Mouse (Mus musculus): ENCODE data around the gene Tk2. TPM values are rescaled to one million over a fixed set of nuclear protein-coding genes. Genes with fewer than 3 reads are reported as not detected.

Tk2 gene
- polyA plus RNA-seq, 1 experiment from 2014 or later, result 19.4 TPM

DNA sequence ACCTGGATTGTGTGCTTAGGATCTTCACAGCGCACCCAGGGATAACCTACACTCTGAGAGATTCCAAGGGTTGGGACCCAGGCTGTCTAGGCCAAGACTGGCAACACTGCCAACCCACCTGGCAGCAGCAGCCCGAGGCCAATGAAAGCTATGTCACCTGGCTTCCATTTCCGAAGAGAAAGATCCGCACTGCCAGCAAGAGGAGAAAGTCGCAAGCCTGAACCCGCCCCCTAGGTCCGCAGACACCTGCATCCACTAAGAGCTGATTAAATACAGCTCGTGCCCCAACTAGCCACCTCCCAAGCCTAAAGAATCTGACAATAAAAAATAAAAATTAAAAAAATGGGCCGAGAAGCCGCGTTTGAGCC, 466 bp downstream of the Tk2 start:
- Histone ChIP-seq H3K9me3 (no peaks in the 10 kb centered on the region), H3K4me3 (peak overlapping the region; percentile 84), H3K4me1 (peaks cover 23% of the 10 kb centered on the region), H3K4me2 (replicated peaks) (peak overlapping the region; percentile 83), H3K27me3 (no peaks in the 10 kb centered on the region), H3K27ac (peak overlapping the region; percentile 33; the same call in 1 of the 2 replicates), H3K9ac (peak overlapping the region; percentile 83), H3K36me3 (peaks cover 14% of the 10 kb centered on the region)
- 4% methylated on average over 11 of the region's 11 CpGs for WGBS
- no peak for ATAC-seq (ENCODE audit: low FRiP score, low read depth)

DNA sequence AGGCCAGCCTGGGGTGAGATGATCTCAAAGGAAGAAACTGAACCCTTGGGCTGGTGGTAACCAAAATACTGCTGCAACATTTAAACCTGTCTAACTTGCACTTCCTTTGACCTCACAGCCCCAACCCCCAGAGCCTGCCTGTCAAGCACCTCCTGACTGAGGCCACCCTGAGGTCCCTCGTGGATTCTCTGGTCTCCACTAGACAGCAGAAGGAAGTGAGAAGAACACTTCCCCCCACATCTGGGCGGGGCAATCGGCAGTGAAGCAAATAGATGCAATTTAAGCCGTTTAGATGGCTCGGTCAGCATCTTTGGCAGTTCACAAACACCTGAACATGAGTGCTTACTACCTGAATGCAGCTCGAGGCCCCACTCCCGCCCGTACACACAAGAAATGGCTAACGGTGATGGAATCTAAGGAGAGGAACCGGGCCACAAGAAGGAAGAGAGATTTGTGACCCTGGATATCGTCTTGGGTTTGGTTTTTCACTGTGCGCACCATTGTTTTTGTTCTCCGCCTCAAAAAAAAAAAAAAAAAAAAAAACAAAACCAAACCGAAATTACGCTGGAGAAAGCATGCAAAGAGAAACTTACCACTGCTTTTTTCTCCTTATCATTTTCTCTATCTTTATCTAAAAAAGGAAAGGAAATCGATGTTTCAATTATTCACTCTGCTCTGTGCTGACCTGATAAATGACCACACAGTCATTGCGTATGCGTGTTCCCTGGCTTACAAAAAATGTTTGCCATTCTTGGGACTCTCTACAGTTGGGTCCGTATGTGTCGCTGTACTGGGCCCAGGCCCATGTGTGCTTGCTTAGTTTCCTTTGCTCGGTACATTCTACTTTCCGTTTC, 1.1 kb downstream of the Tk2 start:
- no peak for ATAC-seq (ENCODE audit: low FRiP score, low read depth)
- Histone ChIP-seq H3K9ac (peak overlapping the region; percentile 83), H3K4me1 (peaks cover 23% of the 10 kb centered on the region), H3K27me3 (no peaks in the 10 kb centered on the region), H3K4me3 (peak overlapping the region; percentile 84), H3K4me2 (replicated peaks) (peak overlapping the region; percentile 83), H3K9me3 (no peaks in the 10 kb centered on the region), H3K36me3 (peaks cover 20% of the 10 kb centered on the region), H3K27ac (no peak overlapping the region)
- WGBS, result 71% methylated on average over 22 of the region's 22 CpGs

DNA sequence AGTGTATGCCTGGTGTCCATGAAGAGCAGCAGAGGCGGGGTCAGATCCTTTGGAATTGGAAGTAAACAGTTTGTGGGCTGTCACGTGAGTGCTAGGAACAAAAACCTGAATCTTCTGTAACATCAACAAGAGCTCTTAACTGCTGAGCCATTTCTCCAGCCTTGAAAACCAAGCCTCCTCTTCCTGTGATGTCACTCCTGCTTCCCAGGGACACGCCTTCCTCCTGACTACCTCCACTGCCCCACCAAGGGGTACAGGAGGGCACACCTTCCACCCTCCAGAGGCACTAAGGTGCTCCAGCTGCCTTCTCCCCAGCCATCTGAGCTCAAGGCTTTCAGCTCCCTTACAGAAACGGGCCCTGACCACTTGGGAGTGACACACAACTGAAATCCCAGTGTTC, 1.7 kb downstream of the Tk2 start:
- Histone ChIP-seq H3K9ac (no peak overlapping the region), H3K9me3 (no peaks in the 10 kb centered on the region), H3K27ac (no peak overlapping the region), H3K27me3 (no peaks in the 10 kb centered on the region), H3K4me1 (peaks cover 16% of the 10 kb centered on the region), H3K36me3 (peaks cover 26% of the 10 kb centered on the region), H3K4me3 (no peak overlapping the region), H3K4me2 (replicated peaks) (no peak overlapping the region)
- WGBS, result 81% methylated on average over 4 of the region's 4 CpGs
- ATAC-seq (ENCODE audit: low FRiP score, low read depth), result no peak

DNA sequence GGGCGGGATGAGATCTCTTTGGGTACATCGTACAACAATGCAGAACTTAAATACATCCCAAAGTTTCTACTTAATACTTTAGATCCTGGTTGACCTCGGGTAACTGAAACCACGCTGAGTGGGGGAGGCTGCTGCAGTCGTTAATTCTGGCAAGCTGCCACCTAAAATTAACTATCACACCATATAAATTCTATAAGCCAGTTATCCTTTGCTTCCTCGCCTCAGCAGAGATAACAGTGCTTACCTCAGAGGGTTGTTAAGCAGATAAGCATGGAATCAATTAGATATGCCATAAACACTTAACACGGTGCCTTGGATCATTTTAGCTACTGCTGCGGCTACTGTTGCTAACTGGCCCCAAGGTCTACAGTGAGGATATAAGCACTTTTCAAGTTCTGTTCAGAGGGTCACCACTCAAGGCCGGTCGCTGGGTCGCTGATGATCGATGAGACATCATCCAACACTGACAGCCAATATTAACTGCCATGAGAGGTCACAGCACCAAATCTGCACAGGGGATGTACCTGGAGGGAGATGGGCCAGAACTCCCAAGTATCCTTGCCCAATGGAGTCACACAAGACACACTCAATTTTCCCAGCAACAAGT, 6.2 kb downstream of the Tk2 start:
- no peak overlapping the region for H3K4me3 ChIP-seq
- no peaks in the 10 kb centered on the region for H3K27me3 ChIP-seq
- WGBS, result 55% methylated on average over 12 of the region's 12 CpGs
- no peak overlapping the region for H3K4me2 ChIP-seq (replicated peaks)
- no peak for ATAC-seq (ENCODE audit: low FRiP score, low read depth)
- peaks cover 71% of the 10 kb centered on the region for H3K36me3 ChIP-seq
- H3K9ac ChIP-seq, result no peak overlapping the region
- peaks cover 5% of the 10 kb centered on the region for H3K4me1 ChIP-seq
- no peaks in the 10 kb centered on the region for H3K9me3 ChIP-seq
- H3K27ac ChIP-seq, result no peak overlapping the region

DNA sequence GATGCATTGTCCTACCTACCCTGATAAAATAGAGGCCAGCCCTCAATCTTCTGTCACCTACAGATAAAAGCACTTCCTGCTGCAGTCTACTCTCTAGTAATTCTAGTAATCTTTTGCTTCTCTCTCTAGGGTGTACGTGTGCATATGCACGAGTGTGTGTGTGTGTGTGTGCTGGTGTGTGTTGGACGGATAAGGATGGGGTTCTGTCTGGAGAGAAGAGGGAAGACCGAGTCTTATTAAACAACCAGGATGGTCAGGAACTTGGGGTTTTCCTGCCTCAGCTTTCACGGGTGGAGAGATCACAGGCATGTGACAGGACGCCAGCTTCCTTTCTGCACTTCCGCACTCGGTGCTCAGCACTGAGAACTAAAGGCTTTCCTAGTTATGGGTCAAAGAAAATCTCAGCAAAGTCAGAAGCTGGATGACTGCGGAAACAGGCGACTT, 8.9 kb downstream of the Tk2 start:
- Histone ChIP-seq H3K36me3 (peaks cover 95% of the 10 kb centered on the region), H3K27me3 (no peaks in the 10 kb centered on the region), H3K4me3 (no peak overlapping the region), H3K4me2 (replicated peaks) (no peak overlapping the region), H3K27ac (no peak overlapping the region), H3K9ac (no peak overlapping the region), H3K9me3 (no peaks in the 10 kb centered on the region), H3K4me1 (no peaks in the 10 kb centered on the region)
- WGBS, result 85% methylated on average over 10 of the region's 10 CpGs
- no peak for ATAC-seq (ENCODE audit: low FRiP score, low read depth)

DNA sequence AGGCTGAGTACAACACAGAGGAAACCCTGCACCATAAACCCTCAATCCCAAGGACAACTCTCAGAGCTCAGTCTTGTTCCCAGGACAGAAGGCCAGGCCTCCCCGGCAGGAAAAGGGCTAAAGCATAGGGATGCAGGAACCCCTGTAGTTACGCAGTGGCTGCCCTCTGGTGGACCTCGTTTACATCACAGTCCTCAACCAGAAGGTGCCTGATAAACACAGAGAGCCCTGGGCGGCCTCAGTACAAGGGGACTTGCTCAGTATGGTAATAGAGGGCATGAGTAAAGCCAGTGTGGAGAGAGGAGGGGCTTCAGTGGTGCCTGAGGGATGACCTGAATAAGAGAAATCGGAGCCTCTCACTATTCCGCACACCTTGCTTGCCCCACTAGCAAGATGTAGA, 13.8 kb downstream of the Tk2 start:
- Histone ChIP-seq H3K36me3 (peaks cover 99% of the 10 kb centered on the region), H3K4me1 (no peaks in the 10 kb centered on the region), H3K27me3 (no peaks in the 10 kb centered on the region), H3K27ac (no peak overlapping the region), H3K4me3 (no peak overlapping the region), H3K9ac (no peak overlapping the region), H3K9me3 (0 out of 2 replicates have a peak, but pooled peaks cover 3% of the 10 kb centered on the region), H3K4me2 (replicated peaks) (no peak overlapping the region)
- 0 out of 2 replicates have a peak, but pooled peaks have one; percentile 52 for ATAC-seq (ENCODE audit: low FRiP score, low read depth)
- 46% methylated on average over 6 of the region's 6 CpGs for WGBS

DNA sequence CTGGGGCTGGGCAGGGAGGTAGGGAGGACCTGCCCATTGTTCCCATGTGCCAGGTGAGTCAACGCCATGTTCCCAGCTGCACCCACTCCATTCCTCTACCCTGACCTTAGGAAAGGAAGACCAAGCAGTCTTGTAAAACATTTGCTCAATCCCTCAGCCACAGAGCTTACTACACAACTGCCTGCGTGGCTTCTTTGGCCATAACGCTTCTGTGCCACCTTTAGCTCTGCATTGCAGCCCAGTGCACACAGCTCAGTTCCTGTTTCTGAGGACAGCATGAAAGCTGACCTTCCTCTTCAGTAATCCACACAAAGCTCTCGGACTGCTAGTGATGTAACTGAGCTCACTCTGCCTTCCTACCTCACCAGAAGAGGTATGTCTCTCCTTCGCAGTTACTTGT, 15.4 kb downstream of the Tk2 start:
- H3K36me3 ChIP-seq, result peaks cover 97% of the 10 kb centered on the region

DNA sequence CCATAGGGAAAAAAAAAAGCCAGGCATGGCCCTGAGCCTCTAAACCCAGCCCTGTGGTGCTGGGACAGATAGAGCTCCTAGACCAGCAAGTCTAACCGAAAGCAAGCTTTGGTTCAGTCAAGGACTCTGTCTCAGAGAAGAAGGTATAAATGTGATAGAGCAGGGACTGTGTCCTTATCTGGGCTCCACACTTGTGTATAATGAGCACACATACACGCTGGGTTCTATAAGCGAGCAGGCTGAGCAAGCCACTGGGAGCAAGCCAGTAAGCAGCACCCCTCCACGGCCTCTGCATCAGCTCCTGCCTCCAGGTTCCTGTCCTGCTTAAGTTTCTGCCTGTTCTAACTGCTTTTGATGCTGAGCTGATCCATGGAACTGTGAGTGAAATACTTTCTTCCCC, 16.3 kb downstream of the Tk2 start:
- Histone ChIP-seq H3K4me1 (no peaks in the 10 kb centered on the region), H3K27ac (no peak overlapping the region), H3K27me3 (no peaks in the 10 kb centered on the region), H3K9me3 (0 out of 2 replicates have a peak, but pooled peaks cover 3% of the 10 kb centered on the region), H3K36me3 (peaks cover 97% of the 10 kb centered on the region), H3K9ac (no peak overlapping the region), H3K4me2 (replicated peaks) (no peak overlapping the region), H3K4me3 (no peak overlapping the region)
- 94% methylated on average over 4 of the region's 4 CpGs for WGBS
- no peak for ATAC-seq (ENCODE audit: low FRiP score, low read depth)

More for the DNA sequence above, 15.4 kb downstream of the Tk2 start:
- Histone ChIP-seq H3K9me3 (0 out of 2 replicates have a peak, but pooled peaks cover 3% of the 10 kb centered on the region), H3K27me3 (no peaks in the 10 kb centered on the region), H3K4me1 (no peaks in the 10 kb centered on the region), H3K4me3 (no peak overlapping the region), H3K27ac (no peak overlapping the region), H3K9ac (no peak overlapping the region), H3K4me2 (replicated peaks) (no peak overlapping the region)
- WGBS, result 95% methylated on average over 5 of the region's 5 CpGs
- ATAC-seq (ENCODE audit: low FRiP score, low read depth), result no peak

DNA sequence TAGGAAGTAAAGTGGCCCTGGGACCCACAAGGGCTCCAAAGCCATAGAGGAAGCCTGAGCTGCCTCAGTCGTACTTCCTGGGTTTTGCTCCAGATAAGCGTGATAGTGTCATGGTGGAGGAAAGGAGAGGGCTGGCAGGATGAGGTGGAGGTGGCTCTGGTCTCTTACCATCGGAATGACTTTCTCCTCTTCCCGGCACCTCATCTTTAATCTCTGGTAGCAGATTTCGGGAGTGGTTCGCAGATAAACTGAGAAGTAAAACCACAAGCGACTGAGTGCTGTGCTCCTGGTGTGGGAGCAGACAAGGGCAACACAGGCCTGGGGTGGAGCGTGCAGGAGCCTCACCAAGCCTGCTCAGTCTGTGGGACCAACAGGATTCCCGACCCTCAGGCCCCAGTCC, 18.0 kb downstream of the Tk2 start:
- no peak overlapping the region for H3K9ac ChIP-seq
- ATAC-seq (ENCODE audit: low FRiP score, low read depth), result no peak
- H3K27ac ChIP-seq, result no peak overlapping the region
- H3K4me2 ChIP-seq (replicated peaks), result no peak overlapping the region
- H3K27me3 ChIP-seq, result no peaks in the 10 kb centered on the region
- H3K4me1 ChIP-seq, result no peaks in the 10 kb centered on the region
- H3K9me3 ChIP-seq, result 0 out of 2 replicates have a peak, but pooled peaks cover 3% of the 10 kb centered on the region
- peaks cover 97% of the 10 kb centered on the region for H3K36me3 ChIP-seq
- H3K4me3 ChIP-seq, result no peak overlapping the region
- WGBS, result 89% methylated on average over 9 of the region's 9 CpGs

DNA sequence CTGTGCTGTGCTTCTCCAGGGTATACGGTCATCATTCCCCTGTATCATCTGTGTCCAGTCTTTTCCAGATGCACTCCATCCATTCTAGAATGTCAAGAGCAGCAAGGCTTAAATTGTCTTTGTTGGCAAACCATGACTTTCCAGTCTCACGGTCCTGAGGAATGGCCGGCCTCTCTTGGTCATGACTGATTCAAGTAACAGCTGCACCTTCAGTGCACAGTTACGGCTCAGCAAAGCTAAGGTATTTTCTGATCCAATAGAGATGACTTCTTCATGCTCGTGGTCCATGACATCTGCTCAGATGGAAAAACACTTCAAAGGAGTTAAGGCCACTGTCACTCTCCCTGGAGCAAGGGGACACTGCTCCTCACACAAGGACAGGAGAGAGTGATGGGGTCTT, 21.3 kb downstream of the Tk2 start:
- WGBS, result 91% methylated on average over 5 of the region's 5 CpGs
- Histone ChIP-seq H3K27ac (no peak overlapping the region), H3K27me3 (no peaks in the 10 kb centered on the region), H3K4me1 (no peaks in the 10 kb centered on the region), H3K9ac (no peak overlapping the region), H3K4me2 (replicated peaks) (no peak overlapping the region), H3K4me3 (no peak overlapping the region), H3K9me3 (peaks cover 11% of the 10 kb centered on the region; the same call in 1 of the 2 replicates), H3K36me3 (peaks cover 83% of the 10 kb centered on the region)
- no peak for ATAC-seq (ENCODE audit: low FRiP score, low read depth)

DNA sequence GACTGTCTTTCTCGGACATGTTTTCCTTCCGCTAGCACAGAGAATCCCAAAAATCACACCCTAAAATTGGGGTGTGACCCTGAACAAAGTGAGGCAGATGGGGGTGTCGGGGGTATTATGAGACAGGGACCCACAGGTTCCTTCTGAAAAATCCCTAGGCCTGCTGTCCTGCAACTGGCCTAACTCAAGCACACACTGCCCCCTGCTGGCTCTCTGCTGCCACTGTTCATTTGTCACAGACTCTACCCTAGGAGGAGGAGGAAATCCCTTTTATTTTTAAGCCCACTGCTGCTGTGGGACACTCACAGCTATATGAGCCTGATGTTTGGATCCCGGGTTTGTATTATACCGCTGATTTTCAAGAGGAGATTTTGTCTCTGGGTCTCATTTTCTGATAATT, 28.6 kb downstream of the Tk2 start:
- no peaks in the 10 kb centered on the region for H3K27me3 ChIP-seq
- H3K9me3 ChIP-seq, result peaks cover 11% of the 10 kb centered on the region; the same call in 1 of the 2 replicates
- no peak overlapping the region for H3K4me2 ChIP-seq (replicated peaks)
- no peak overlapping the region for H3K27ac ChIP-seq
- peaks cover 13% of the 10 kb centered on the region for H3K36me3 ChIP-seq
- no peaks in the 10 kb centered on the region for H3K4me1 ChIP-seq
- peak; percentile 52; the same call in 1 of the 2 replicates for ATAC-seq (ENCODE audit: low FRiP score, low read depth)
- 44% methylated on average over 5 of the region's 5 CpGs for WGBS
- no peak overlapping the region for H3K9ac ChIP-seq
- no peak overlapping the region for H3K4me3 ChIP-seq

DNA sequence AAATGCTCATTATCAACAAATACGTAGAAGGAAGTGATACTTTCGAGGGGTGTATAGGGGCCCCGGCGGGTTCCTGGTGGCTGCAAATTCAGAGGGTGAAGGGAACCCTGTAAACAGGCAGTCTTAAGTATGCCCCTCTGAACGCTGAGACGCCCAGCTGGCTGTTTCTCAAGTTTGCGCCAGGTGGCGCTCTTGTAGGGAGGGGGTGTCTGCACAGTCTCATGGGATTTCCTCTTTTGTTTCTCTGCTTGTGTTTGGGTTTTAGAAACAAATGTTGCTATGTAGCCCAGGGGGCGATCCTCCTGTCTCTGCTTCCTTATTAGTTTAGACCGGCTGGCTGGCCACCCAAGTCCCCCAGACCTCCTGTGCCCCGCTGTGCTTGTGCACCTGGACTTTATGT, 29.3 kb downstream of the Tk2 start:
- no peak overlapping the region for H3K4me2 ChIP-seq (replicated peaks)
- H3K36me3 ChIP-seq, result peaks cover 6% of the 10 kb centered on the region
- no peak overlapping the region for H3K4me3 ChIP-seq
- no peak overlapping the region for H3K27ac ChIP-seq
- H3K9me3 ChIP-seq, result peaks cover 6% of the 10 kb centered on the region; the same call in 1 of the 2 replicates
- H3K4me1 ChIP-seq, result no peaks in the 10 kb centered on the region
- H3K9ac ChIP-seq, result no peak overlapping the region
- no peak for ATAC-seq (ENCODE audit: low FRiP score, low read depth)
- WGBS, result 29% methylated on average over 11 of the region's 11 CpGs
- no peaks in the 10 kb centered on the region for H3K27me3 ChIP-seq

Measured in limb, embryonic 13.5 days (tissue).